Mouse (Mus musculus): ENCODE results near the gene Gm9936. TPM values are rescaled to one million over a fixed set of nuclear protein-coding genes. Genes with fewer than 3 reads are reported as not detected.
"Not testable (repeated sequence)": the region's sequence is repeated elsewhere in the genome, so short reads cannot be mapped to it uniquely, and the experiment has no call there.

The Gm9936 gene
- total RNA-seq, 2 experiments from 2014 or later = 2.5 to 3.4 TPM

DNA sequence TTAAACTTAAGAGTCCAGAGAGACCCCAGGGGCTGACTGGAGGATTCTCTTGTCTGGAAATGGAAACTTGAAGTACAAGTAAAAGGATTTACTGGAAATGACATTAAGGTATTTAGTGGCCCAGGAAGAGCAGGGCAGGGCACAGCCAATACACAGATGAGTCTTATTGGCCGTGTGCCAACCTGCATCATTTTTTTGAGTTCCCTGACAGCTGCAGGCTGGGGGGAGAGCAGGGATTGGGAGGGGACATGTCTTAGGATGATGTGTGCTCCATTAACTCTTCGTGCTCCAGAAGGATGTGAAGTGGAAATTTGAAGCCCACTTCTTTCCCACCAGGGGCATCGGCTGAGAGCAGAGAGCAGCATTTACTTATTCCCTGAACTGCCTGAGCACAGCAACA is 16.3 kb downstream of the Gm9936 start:
- DNase-seq = peak; percentile 64
- intact Hi-C loops (cut with DNase I) = not testable (repeated sequence)

DNA sequence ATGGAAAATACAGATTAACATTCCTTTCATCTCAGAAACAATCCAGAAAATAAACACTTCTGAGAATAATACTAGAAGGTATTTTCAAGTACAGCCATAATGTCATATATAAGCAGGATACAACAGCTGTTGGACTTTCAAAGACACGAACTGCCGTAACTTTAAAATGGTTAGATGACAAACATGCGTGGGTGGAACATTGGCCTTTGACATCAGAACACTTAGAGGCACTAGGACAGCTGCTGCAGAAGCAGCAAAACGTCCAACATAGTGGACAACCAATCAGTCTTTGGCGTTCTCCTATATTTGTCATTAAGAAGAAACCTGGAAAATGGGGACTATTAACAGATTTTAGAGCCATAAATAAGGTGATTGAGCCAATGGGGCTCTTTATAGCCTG is 18.0 kb downstream of the Gm9936 start:
- DNase-seq; intact Hi-C loops (cut with DNase I): not testable (repeated sequence)

DNA sequence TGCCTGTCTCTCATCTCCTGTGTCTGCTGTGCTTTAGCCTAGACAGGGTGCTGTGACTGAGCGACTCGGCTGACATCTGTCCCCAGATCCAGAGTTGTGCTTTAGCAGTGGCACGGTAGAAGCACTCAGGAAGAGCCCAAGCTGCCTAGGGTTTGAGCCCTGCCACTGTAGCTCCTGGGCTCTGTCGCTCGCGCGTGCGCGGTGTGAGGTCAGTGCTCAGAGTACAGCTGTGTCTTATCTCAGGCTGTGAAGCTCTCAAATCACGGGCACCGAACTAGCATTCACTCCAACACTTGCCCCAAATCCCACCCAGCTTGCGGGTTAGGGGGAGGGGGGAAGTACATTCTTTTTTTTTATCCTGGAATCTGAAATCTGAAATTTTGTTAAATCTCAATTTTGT is 21.6 kb downstream of the Gm9936 start:
- intact Hi-C loops (cut with DNase I) = no loop called here
- DNase-seq = no peak

DNA sequence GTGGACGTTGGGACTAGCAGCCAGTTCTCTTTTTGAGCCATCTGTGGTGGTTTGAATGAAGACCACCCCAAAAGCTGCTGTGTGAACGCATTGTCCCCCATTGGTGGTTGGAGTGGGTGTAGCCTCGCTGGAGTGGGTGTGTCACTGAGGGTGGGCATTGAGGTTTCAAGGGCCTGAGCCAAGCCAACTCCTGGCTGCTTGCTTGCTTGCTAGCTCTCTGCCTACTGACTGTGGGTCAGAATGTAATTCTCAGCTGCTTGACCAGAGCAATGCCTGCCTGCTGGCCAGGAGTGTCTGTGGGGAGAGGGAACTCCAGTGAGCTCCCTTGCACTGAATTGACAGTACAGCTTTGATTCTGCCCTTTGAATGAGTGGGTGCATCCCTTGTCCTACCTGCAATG is 28.7 kb downstream of the Gm9936 start:
- intact Hi-C loops (cut with DNase I) = loop anchor here (10.0 kb wide), 1 partner anchor 75 kb away; no protein-coding TSS in a partner anchor
- DNase-seq = no peak

DNA sequence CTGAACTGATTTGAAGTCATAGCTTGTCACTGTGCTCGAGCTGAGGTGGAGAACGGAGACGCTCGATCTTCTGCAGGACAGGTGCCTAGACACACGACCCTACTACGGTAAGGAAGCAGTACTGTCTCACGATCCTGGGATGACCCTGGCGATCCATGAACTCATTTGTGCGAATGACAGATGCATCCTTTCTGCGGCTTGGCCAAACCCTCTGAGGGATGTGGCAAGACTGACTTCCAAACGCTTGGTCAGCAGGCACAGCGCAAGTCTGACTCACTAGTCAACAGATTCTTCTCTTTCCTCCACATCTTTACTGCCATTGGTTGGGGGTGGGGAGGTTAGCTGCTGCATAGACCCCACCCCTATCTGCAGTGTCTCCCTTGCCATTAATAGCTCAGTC is 31.1 kb downstream of the Gm9936 start:
- DNase-seq = no peak
- intact Hi-C loops (cut with DNase I) = loop anchor here (10.0 kb wide), 1 partner anchor 77 kb away; no protein-coding TSS in a partner anchor

DNA sequence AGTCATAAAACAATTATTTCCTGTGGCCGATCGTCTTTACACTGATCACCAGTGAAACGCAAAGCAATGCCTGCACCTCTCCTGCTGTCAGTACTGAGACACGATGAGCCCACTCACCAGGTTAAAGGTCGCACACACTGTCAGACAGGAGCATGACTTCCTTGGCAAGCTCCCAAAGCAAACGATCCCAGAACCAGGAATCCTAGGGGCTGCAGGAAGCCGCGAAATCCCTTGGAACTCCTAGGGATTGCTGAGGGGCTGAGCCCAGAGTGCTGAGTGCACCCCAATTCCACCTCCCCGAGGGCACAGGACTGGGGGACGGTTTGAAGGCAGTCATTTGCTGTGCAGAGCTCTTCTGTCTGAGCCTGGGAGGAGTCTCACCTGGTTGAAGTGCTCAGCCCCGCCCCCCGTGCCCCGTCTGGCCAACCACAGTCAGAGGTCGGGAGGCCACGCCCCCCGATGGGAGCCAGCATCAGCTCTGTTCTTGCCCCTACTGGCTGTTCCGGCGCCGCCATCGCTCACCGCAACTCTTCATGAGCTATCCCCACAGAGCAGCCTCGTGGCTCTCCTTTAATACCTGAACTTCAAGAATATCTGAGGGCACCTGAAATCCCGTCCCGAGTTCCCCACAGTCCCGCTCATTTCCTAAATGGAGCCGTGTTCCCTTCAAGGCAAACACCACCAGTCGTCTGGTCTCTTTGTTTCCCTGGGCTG is 32.3 kb downstream of the Gm9936 start:
- intact Hi-C loops (cut with DNase I) = loop anchor here (10.0 kb wide), 1 partner anchor 79 kb away; no protein-coding TSS in a partner anchor
- DNase-seq = peak; percentile 81

DNA sequence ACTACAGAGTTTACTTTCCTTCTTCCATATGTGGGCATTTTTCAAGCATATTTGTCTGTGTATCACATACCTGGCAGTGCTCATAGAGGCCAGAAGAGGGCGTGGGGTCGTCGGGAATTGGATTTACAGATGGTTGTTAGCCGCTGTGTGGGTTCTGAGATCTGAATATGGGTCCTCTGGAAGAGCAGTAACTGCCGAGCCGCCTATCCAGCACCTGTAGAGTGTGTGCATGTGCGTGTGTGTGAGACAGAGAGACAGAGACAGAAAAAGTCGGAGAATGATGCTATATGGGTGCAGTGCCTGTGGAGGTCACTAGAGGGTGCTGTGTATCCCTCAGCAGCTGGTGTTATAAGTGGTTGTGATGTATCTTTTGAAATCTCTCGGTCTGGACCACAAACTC is 34.3 kb downstream of the Gm9936 start:
- peak; percentile 43 for DNase-seq

DNA sequence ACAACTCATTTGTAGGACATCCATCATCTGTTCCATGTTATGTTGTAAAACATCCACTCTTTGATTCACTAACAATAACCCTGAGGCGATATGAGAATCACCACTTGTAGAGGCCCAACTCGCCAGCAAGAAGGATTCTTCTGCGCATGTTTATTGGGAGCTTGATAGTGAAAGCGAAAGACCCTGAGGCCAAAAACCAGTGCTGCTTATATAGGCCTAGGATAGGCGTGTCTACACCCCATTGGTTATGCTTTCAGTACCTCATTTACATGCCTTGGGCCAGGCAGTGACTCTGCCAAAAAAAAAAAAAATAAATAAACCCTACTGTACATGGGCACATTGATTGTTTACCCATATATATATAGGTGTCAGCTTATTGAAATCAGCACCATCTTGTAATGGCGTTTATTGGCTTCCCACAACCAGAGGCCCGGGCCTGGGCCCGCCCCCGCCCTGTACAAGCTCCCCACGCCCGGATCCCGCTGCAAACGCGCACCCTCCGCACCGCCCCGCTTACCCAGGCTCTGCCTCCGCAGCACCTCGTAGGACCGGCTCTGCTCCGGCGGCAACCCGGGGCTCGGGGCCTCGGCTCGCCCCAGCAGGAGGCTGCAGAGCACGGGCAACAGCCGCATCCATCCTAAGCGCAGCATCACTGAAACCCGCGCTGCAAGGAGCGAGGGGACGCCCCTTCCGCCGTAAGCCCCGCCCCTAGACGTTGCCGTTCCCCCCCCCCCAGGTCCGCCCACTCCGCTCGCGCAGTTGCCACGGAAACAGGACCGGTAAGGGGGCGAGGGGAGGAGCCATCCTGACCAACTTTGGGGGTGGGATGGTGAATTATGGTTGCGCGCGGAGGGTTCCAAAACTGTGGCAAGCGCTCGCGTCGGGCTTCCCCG is 35.4 kb downstream of the Gm9936 start, which contains the start of gene 1500011B03Rik:
1500011B03Rik (minus strand) TSS at position 673 of the 893 bp plus-strand sequence.
- peak; percentile 90 for DNase-seq
- intact Hi-C loops (cut with DNase I) = loop anchor here (10.0 kb wide), 1 partner anchor 82 kb away; no protein-coding TSS in a partner anchor

More for the DNA sequence above, 34.3 kb downstream of the Gm9936 start:
- intact Hi-C loops (cut with DNase I) = loop anchor here (10.0 kb wide), 1 partner anchor 81 kb away; no protein-coding TSS in a partner anchor

DNA sequence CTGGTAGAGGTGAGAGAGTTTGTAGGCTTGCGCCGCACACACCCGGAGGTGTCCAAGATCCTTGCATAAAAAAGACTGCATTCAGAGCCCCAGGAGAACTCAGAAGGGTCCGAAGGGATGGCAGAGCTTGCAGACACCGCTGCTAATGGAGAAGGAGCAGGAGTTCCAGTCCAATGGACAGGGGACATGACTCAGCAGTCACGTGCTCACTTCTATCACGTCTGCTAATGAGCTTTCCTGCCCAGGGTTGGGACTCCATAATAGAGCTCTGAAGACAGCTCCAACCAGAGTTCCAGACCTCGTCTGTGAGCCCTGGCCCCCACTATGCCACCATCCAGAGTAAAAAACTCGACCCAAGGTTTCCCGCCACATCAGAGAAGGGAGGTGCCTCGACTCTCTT is 40.4 kb downstream of the Gm9936 start:
- no peak for DNase-seq
- intact Hi-C loops (cut with DNase I) = no loop called here

DNA sequence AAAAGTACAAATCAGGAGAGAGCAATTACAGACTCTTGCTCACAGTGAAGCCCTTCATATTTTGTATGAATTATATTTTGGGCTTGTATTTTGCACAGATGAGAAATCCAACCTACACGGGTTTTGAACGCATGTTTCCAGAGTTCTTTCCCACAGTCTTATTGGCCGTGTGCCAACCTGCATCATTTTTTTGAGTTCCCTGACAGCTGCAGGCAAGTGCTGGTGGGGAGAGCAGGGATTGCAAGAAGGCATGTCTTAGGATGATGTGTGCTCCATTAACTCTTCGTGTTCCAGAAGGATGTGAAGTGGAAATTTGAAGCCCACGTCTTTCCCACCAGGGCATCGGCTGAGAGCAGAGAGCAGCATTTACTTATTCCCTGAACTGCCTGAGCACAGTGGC is 41.9 kb downstream of the Gm9936 start:
- intact Hi-C loops (cut with DNase I) = no loop called here
- no peak for DNase-seq

DNA sequence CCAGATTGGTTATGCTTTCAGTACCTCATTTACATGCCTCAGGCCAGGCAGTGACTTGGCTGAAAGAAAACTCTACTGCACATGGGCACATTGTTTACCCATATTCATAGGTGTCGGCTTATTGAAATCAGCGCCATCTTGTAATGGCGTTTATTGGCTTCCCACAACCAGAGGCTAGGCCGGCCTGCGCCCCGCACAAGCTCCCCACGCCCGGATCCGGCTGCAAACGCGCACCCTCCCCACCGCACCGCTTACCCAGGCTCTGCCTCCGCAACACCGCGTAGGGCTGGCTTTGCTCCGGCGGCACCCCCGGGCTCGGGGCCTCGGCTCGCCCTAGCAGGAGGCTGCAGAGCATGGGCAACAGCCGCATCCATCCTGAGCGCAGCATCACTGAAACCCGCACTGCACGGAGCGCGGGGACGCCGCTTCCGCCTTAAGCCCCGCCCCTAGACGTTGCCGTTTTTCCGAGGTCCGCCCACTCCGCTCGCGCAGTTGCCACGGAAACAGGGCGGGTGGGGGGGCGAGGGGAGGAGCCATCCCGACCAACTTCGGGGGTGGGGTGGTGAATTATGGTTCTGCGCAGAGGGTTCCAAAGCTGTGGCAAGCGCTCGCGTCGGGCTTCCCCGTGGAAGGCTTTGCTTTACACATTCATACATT is 44.8 kb downstream of the Gm9936 start:
- peak; percentile 93 for DNase-seq
- intact Hi-C loops (cut with DNase I) = no loop called here

DNA sequence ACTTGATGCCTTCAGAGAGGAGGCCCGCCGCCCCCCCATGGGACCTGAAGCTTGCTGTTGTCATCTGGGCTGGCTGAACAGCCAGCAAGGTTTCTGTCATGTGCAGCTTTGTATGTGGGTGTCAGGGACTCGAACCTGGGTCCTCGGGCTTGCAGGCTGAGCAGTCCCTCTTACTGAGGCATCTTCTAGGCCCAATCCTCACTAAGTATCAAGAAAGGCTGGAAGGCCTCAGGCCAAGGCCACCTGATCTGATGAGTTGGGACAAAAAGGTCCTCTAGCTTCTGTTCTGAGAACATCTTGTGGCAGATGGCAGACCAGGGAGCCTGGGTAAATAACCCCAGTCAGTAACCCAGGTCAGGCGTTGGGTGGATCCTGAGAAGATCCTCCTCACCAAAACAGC is 48.7 kb downstream of the Gm9936 start:
- no peak for DNase-seq
- intact Hi-C loops (cut with DNase I) = no loop called here

DNA sequence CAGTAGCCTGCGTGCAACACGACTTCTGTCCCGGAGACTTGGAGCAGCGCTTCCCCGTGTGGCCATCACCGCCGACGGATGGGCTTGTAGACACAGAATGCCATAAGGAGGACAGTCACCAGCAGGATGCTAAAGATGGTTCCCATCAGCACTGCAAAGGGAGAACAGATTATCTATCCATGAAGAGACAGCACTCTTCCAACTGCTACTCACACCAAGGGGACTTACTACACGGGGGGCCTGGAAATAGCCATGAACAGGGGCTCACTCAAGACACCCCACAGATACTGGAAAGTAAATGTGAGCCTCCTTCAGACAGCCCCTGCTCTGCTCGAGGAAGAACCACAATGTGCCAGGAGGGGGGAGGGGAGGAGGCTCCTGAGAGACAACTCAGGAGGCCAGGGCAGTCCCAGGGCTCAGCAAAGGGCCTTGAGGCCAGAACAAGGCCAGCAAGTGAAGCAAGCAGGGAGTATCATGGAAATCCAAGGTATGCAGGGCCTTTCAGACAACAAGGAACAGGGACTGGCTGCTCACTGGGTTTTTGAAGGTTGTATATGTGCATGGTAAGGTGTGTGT is 49.2 kb downstream of the Gm9936 start:
- DNase-seq = no peak
- intact Hi-C loops (cut with DNase I) = no loop called here

DNA sequence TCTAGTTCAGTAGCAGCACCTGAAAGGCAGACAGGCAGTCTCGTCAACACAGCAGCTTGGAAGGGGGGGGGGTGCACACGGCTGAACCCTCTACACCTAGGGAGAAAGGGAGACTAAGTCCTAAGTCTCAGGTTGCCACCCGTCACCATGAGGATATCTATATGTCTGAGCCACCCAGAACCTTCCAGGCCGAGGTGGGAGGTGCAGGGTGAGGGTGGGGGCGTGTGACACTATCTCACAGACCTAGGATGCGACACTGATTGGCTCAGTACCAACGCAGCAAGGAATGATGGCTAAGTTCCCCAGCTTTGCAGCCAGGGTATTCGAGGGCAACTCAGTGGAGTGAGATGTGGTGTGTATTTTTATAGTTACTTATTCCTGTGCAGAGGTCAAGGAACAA is 50.1 kb downstream of the Gm9936 start:
- no peak for DNase-seq
- intact Hi-C loops (cut with DNase I) = no loop called here

DNA sequence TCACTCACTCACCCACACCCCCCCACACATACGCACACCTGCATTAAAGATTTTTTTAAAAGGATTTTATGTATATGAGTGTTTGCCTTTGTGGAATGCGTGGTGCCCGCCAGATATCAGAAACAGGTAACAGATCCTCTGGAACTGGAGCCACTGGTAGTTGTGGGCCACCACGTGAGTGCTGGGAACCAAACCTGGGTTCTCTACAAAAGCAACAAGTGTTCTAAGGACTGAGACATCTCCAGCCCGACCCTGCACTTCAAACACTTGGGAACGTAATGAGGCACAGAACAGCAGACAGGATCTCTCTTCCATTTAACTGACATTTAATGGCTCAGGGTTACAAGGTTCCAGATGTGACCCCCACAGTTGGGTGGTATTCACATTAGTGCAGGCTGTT is 50.6 kb downstream of the Gm9936 start:
- DNase-seq = no peak
- intact Hi-C loops (cut with DNase I) = no loop called here

DNA sequence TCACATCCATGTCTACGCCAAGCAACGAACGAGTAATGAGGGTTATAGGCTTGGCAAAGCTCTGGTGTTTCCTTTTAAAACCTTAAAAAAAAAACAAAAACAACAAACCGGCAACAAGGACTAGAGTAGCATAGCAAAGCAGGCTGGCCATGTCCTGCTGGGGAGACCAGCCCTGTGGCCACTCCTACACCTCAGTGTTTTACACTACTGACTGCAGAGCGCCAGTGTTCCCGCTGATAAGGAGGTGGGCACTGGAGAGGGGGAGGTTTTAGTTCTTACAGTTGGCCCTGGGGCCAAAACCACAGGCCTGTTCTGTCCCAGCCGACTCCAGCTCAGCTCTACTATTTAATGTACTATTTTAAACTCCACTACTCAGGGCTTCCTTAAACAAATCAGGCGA is 51.0 kb downstream of the Gm9936 start:
- intact Hi-C loops (cut with DNase I) = no loop called here
- DNase-seq = no peak

DNA sequence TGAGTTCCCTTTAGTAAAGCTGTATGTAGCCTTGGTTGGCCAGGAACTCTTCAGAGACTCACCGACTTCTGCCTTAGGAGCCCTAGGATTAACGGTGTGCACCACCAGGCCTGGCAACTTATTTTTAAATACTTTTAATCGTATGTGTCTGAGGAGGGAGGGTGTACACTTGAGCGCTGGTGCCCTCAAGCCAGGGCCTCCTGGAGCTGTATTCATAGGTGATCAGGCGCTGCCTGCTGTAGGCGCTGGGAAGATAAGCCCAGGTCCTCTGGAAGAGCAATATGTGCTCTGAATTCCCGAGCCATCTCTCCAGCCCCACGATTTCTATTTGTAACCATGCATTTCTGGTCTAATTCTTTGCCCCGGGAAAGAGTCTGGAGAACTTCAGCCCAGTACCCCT is 51.4 kb downstream of the Gm9936 start:
- no peak for DNase-seq
- intact Hi-C loops (cut with DNase I) = no loop called here

DNA sequence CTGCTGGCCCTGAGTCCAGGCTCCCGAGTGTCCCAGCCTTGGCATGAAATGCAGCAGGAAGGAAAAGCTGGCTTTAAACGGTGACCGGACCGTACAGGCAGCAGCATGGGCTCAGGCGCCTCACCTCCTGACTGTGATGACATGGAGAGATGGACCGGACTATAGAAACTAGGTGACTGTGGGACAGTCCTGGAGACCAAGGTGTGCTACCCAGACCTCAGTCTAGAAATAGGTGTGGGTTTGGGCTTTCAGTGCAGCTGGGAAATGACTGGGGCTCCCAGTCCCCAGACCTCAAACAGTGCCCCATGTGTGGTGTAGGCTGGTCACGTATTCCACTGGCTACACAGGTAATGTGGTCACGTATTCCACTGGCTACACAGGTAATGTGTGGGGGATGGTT is 51.8 kb downstream of the Gm9936 start:
- no peak for DNase-seq
- intact Hi-C loops (cut with DNase I) = no loop called here

All from left cerebral cortex, postnatal 4 days (tissue).